In the genomic region with DNA sequence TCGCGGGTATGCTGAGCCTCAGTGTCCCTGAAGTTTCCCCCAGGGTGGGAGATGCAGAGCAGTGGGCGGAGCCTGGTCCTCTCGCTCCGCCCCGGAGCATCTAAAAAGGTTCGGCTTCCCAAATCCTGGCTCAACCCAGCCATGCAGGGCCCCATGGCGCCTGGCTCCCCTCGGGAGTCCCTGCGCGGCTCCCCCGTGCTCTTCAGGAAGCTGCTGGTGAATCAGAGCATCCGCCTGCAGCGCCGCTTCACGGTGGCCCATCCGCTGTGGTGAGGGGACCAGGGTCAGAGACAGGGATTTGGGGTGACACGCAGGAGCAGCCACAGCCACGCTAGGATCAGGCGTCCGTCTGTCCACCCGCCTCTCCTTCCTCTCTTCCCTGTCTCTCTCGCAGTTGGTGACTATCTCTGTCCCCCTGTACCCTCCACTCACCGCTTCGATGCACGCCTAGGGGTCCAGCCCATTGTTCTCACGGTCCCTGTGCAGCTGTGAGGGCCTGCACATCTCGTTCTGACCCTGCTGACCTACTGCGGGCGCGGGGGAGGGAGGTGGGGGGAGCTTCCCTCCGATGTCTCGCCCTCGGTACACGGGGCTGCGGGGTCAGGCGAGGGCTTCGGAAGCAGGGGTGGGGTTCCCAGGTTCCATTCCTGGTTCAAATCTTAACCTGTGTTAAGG, we compare ENCODE assay signal across 10 mouse cellular contexts. TPM values are rescaled to one million over a fixed set of nuclear protein-coding genes. Genes with fewer than 3 reads are reported as not detected.
DNase-seq lines count a peak whose midpoint lies in the region; ATAC-seq and TF ChIP-seq lines count a peak whose summit lies in the region.
"Had no signal": no experiment of that assay in that cellular context is flagged by ENCODE, and none has a peak within 500 bp of the region (broad histone marks: within the 10 kb centered on the region; RNA-seq: fewer than 3 reads in every experiment).

No protein-coding gene starts in this region.

- peaks cover 1% of the 10 kb centered on the region; the same call in 1 of the 2 replicates for H3K4me1 ChIP-seq in cortical plate, adult 2 months (ENCODE audit: control insufficient read depth, insufficient read depth, low read length)
- H3K4me1 ChIP-seq in stomach, postnatal 0 days (replicated peaks; ENCODE audit: control insufficient read depth, insufficient read depth): 0 out of 2 replicates have a peak, but pooled peaks cover 3% of the 10 kb centered on the region

- intact Hi-C loops in heart, postnatal 25 days (cut with DNase I): no loop called here

- H3K27ac ChIP-seq in cortical plate, adult 2 months (ENCODE audit: insufficient read depth, low read length): no peak overlapping the region
- no peak overlapping the region for H3K27ac ChIP-seq in stomach, postnatal 0 days (replicated peaks)

- 6% methylated on average over 36 of the region's 38 CpGs for WGBS in stomach, postnatal 0 days

- H3K9me3 ChIP-seq in stomach, postnatal 0 days (ENCODE audit: control insufficient read depth, low read length): no peaks in the 10 kb centered on the region

- peak overlapping the region; percentile 14; the same call in 1 of the 2 replicates for H3K4me3 ChIP-seq in cortical plate, adult 2 months (ENCODE audit: insufficient read depth, low read length)
- H3K4me3 ChIP-seq in stomach, postnatal 0 days (ENCODE audit: low read depth, low read length): peak overlapping the region; percentile 28; the same call in 1 of the 2 replicates

- peak; percentile 53 to 65 for DNase-seq in heart, adult 18-20 months
- no peak for DNase-seq in heart, postnatal 25 days (ENCODE audit: low spot score)
- peak; percentile 43 for DNase-seq in heart, postnatal 4 days
- DNase-seq in liver: peak; percentile 3
- DNase-seq in stomach, postnatal 0 days (ENCODE audit: low spot score): no peak
- DNase-seq in cerebellum, adult 8-10 months: no peak

- TF ChIP-seq CTCF in cortical plate, adult 2 months (IDR thresholded peaks at IDR 0.05; ENCODE audit: extremely low read depth, insufficient read depth, low read length): no peak
- no peak for TF ChIP-seq CTCF in stomach, postnatal 0 days (IDR thresholded peaks at IDR 0.05; ENCODE audit: low read depth)

- H3K9ac ChIP-seq in stomach, postnatal 0 days (ENCODE audit: low read length): no peak overlapping the region

- H3K4me2 ChIP-seq in stomach, postnatal 0 days (replicated peaks; ENCODE audit: low read depth): peak overlapping the region; percentile 49; the same call in 1 of the 2 replicates

- TF ChIP-seq POLR2A in cortical plate, adult 2 months (IDR thresholded peaks at IDR 0.05; ENCODE audit: extremely low read depth, insufficient read depth, low read length): 0 out of 2 replicates have a peak, but pooled peaks have one; percentile 10

- H3K27me3 ChIP-seq in stomach, postnatal 0 days (ENCODE audit: control insufficient read depth, insufficient read depth, low read length): 0 out of 2 replicates have a peak, but pooled peaks cover 5% of the 10 kb centered on the region
- H3K27me3 ChIP-seq: CH12.LX had no signal

- ATAC-seq in stomach, postnatal 0 days (ENCODE audit: low FRiP score, low TSS enrichment): no peak
- ATAC-seq in megakaryocyte progenitor cell, adult 5-6 weeks (replicated peaks; ENCODE audit: poor library complexity): no peak; the same call in 1 of the 2 replicates

- no peak for TF ChIP-seq EP300 in stomach, postnatal 0 days (optimal IDR thresholded peaks at IDR 0.05)

- H3K36me3 ChIP-seq in stomach, postnatal 0 days (ENCODE audit: control insufficient read depth, insufficient read depth, low read length): no peaks in the 10 kb centered on the region

RNA-seq across cellular contexts. Expression of a gene that starts 11.4 kb away (rescaled TPM):
- 10 to 100 TPM; 40.3 to 49.2 TPM for total RNA-seq in heart, adult 18-20 months (2021)
- 10 to 100 TPM; 49.7 to 57.6 TPM for total RNA-seq in heart, postnatal 25 days (2021)
- 1,139 and 1,160 TPM in 2 replicates for polyA plus RNA-seq in cortical plate, adult 2 months (2012; rRNA removed)
- total RNA-seq in heart, postnatal 4 days (2021): 10 to 100 TPM; 27.3 to 28.7 TPM
- polyA plus RNA-seq in stomach, postnatal 0 days (2015; fragmentation: Nextera tagmentation; extraction: Ambion mirVana): 18.9 and 19.0 TPM in 2 replicates
- 2.6 and 3.6 TPM in 2 replicates for total RNA-seq in megakaryocyte progenitor cell, adult 5-6 weeks (2015)
- total RNA-seq in megakaryocyte progenitor cell, adult 5-6 weeks (2017): 2.1 and 6.6 TPM in 2 replicates

RNA-seq across cellular contexts. Expression of a gene that starts 17.6 kb away (rescaled TPM):
- total RNA-seq in heart, adult 18-20 months (2021): 10 to 100 TPM; 26.9 to 27.5 TPM
- total RNA-seq in heart, postnatal 25 days (2021): 10 to 100 TPM; 26.7 to 28.0 TPM
- 51.6 and 59.2 TPM in 2 replicates for polyA plus RNA-seq in cortical plate, adult 2 months (2012; rRNA removed)
- 10 to 100 TPM; 35.8 to 37.9 TPM for total RNA-seq in heart, postnatal 4 days (2021)
- polyA plus RNA-seq in stomach, postnatal 0 days (2015; fragmentation: Nextera tagmentation; extraction: Ambion mirVana): 77.3 and 80.1 TPM in 2 replicates
- 37.4 and 41.4 TPM in 2 replicates for total RNA-seq in megakaryocyte progenitor cell, adult 5-6 weeks (2015)
- 10.2 and 10.4 TPM in 2 replicates for total RNA-seq in megakaryocyte progenitor cell, adult 5-6 weeks (2017)

RNA-seq across cellular contexts. Expression of a gene that starts 19.6 kb away (rescaled TPM):
- 1 to 10 TPM; 1.4 to 2.0 TPM for total RNA-seq in heart, adult 18-20 months (2021)
- 1 to 10 TPM; 2.5 to 3.7 TPM for total RNA-seq in heart, postnatal 25 days (2021)
- 4.8 and 5.9 TPM in 2 replicates for polyA plus RNA-seq in cortical plate, adult 2 months (2012; rRNA removed)
- total RNA-seq in heart, postnatal 4 days (2021): 1 to 10 TPM in 1 of 2 experiments, under 1 TPM in 1; 0.74 to 1.0 TPM
- polyA plus RNA-seq in stomach, postnatal 0 days (2015; fragmentation: Nextera tagmentation; extraction: Ambion mirVana): 0.27 and 0.35 TPM in 2 replicates
- 0.39 TPM in 1 of 2 replicates, not detected in the other for total RNA-seq in megakaryocyte progenitor cell, adult 5-6 weeks (2015)
- not detected in 2 replicates for total RNA-seq in megakaryocyte progenitor cell, adult 5-6 weeks (2017)

RNA-seq across cellular contexts. Expression of a gene that starts 24.8 kb away (rescaled TPM):
- total RNA-seq in heart, adult 18-20 months (2021): not detected
- total RNA-seq in heart, postnatal 25 days (2021): not detected
- 0.09 TPM in 1 of 2 replicates, not detected in the other for polyA plus RNA-seq in cortical plate, adult 2 months (2012; rRNA removed)
- not detected for total RNA-seq in heart, postnatal 4 days (2021)
- polyA plus RNA-seq in stomach, postnatal 0 days (2015; fragmentation: Nextera tagmentation; extraction: Ambion mirVana): 29.7 and 32.2 TPM in 2 replicates
- total RNA-seq in megakaryocyte progenitor cell, adult 5-6 weeks (2015): not detected in 2 replicates
- 0.12 TPM in 1 of 2 replicates, not detected in the other for total RNA-seq in megakaryocyte progenitor cell, adult 5-6 weeks (2017)
- total RNA-seq: gastrocnemius, adult 8-10 months had no signal

RNA-seq across cellular contexts. Expression of a gene that starts 33.4 kb away (rescaled TPM):
- 10 to 100 TPM; 19.7 to 21.4 TPM for total RNA-seq in heart, adult 18-20 months (2021)
- 10 to 100 TPM; 21.8 to 25.5 TPM for total RNA-seq in heart, postnatal 25 days (2021)
- polyA plus RNA-seq in cortical plate, adult 2 months (2012; rRNA removed): 177 and 193 TPM in 2 replicates
- 10 to 100 TPM; 36.0 to 39.2 TPM for total RNA-seq in heart, postnatal 4 days (2021)
- 36.8 and 39.0 TPM in 2 replicates for polyA plus RNA-seq in stomach, postnatal 0 days (2015; fragmentation: Nextera tagmentation; extraction: Ambion mirVana)
- 5.7 and 6.0 TPM in 2 replicates for total RNA-seq in megakaryocyte progenitor cell, adult 5-6 weeks (2015)
- 18.1 and 18.5 TPM in 2 replicates for total RNA-seq in megakaryocyte progenitor cell, adult 5-6 weeks (2017)

Comparison
In these comparisons a context has a peak if more than half of its experiments do, and no peak if none do; other contexts are left out.
1. DNase-seq: peak in heart, adult 18-20 months (2 of 2), heart, postnatal 4 days (single experiment) and liver (single experiment); none in heart, postnatal 25 days (single experiment), stomach, postnatal 0 days (single experiment) and cerebellum, adult 8-10 months (single experiment).